ENCODE assay signal across 8 mouse cellular contexts in genomic region chr2:118899981-118900825, GRCm38 (mm10). TPM values are rescaled to one million over a fixed set of nuclear protein-coding genes. Genes with fewer than 3 reads are reported as not detected.
A peak's percentile ranks its signal among the peaks of the same experiment; 100 is the strongest.
DNase-seq lines count a peak whose midpoint lies in the region; ATAC-seq lines count a peak whose summit lies in the region.

TSS of gene Bahd1 (plus strand) at chr2:118900377.

- peaks cover 69% of the 10 kb centered on the region for H3K4me1 ChIP-seq in erythroblast, embryonic 14.5 days (ENCODE audit: control insufficient read depth)
- peaks cover 35% of the 10 kb centered on the region for H3K4me1 ChIP-seq in forebrain, embryonic 11.5 days (replicated peaks; ENCODE audit: control insufficient read depth, insufficient read depth, low read length)
- H3K4me1 ChIP-seq in hindbrain, embryonic 11.5 days (replicated peaks; ENCODE audit: control insufficient read depth, insufficient read depth, low read length): peaks cover 30% of the 10 kb centered on the region
- peaks cover 28% of the 10 kb centered on the region for H3K4me1 ChIP-seq in stomach, embryonic 16.5 days (ENCODE audit: control insufficient read depth, insufficient read depth, low read length)

- peak; percentile 76 for DNase-seq in adrenal gland, postnatal 10 days
- DNase-seq in forebrain, embryonic 11.5 days (ENCODE audit: low spot score): peak; percentile 73
- peak; percentile 64 for DNase-seq in hindbrain, embryonic 11.5 days (ENCODE audit: low spot score)
- peak in 1 of 2 experiments; percentile 31 for DNase-seq in left cerebral cortex, postnatal 14 days (ENCODE audit: low spot score in 2 of 2)

- peak within 1 kb of the TSS; percentile 99 for H3K4me2 ChIP-seq in forebrain, embryonic 11.5 days (ENCODE audit: low read depth, low read length, severe bottlenecking)
- H3K4me2 ChIP-seq in hindbrain, embryonic 11.5 days (replicated peaks; ENCODE audit: low read depth, low read length): peak within 1 kb of the TSS; percentile 99
- H3K4me2 ChIP-seq in stomach, embryonic 16.5 days (ENCODE audit: low read depth, low read length): peak within 1 kb of the TSS; percentile 100

- H3K9ac ChIP-seq in forebrain, embryonic 11.5 days (ENCODE audit: low read length): peak within 1 kb of the TSS; percentile 81
- H3K9ac ChIP-seq in hindbrain, embryonic 11.5 days (ENCODE audit: low read depth, low read length): peak within 1 kb of the TSS; percentile 83
- peak within 1 kb of the TSS; percentile 91 for H3K9ac ChIP-seq in stomach, embryonic 16.5 days (ENCODE audit: low read length)

- no peak within 1 kb of the TSS for H3K27ac ChIP-seq in forebrain, embryonic 11.5 days (ENCODE audit: low read depth, low read length)
- H3K27ac ChIP-seq in hindbrain, embryonic 11.5 days (ENCODE audit: low read depth, low read length): peak within 1 kb of the TSS; percentile 85; the same call in 1 of the 2 replicates
- H3K27ac ChIP-seq in stomach, embryonic 16.5 days (ENCODE audit: low read length): no peak within 1 kb of the TSS; the same call in 1 of the 2 replicates

- under 1% methylated on average over 32 of the region's 32 CpGs for WGBS in forebrain, embryonic 11.5 days
- WGBS in hindbrain, embryonic 11.5 days: under 1% methylated on average over 31 of the region's 32 CpGs
- WGBS in stomach, embryonic 16.5 days: 2% methylated on average over 32 of the region's 32 CpGs

- no peaks in the 10 kb centered on the region for H3K36me3 ChIP-seq in erythroblast, embryonic 14.5 days (ENCODE audit: control insufficient read depth)
- no peaks in the 10 kb centered on the region for H3K36me3 ChIP-seq in forebrain, embryonic 11.5 days (ENCODE audit: control insufficient read depth, insufficient read depth, low read length)
- H3K36me3 ChIP-seq in hindbrain, embryonic 11.5 days (ENCODE audit: control insufficient read depth, insufficient read depth, low read length): no peaks in the 10 kb centered on the region
- no peaks in the 10 kb centered on the region for H3K36me3 ChIP-seq in stomach, embryonic 16.5 days (ENCODE audit: control insufficient read depth, insufficient read depth, low read length)

- intact Hi-C loops in left cerebral cortex, postnatal 14 days (cut with DNase I): no loop called here

- ATAC-seq in erythroblast, adult 5-6 weeks (replicated peaks; ENCODE audit: low FRiP score, poor library complexity, severe bottlenecking): no peak
- no peak for ATAC-seq in forebrain, embryonic 11.5 days (replicated peaks; ENCODE audit: low FRiP score)
- peak; percentile 6; the same call in 1 of the 2 replicates for ATAC-seq in hindbrain, embryonic 11.5 days (ENCODE audit: low FRiP score)
- ATAC-seq in megakaryocyte progenitor cell, adult 5-6 weeks (replicated peaks; ENCODE audit: poor library complexity): peak; percentile 16; the same call in 1 of the 2 replicates
- ATAC-seq in stomach, embryonic 16.5 days (ENCODE audit: insufficient read depth, low FRiP score): no peak

- peaks cover 84% of the 10 kb centered on the region for H3K27me3 ChIP-seq in erythroblast, embryonic 14.5 days (ENCODE audit: control insufficient read depth)
- H3K27me3 ChIP-seq in forebrain, embryonic 11.5 days (ENCODE audit: control insufficient read depth, insufficient read depth, low read length): peaks cover 49% of the 10 kb centered on the region
- peaks cover 52% of the 10 kb centered on the region for H3K27me3 ChIP-seq in hindbrain, embryonic 11.5 days (ENCODE audit: control insufficient read depth, insufficient read depth, low read length)
- peaks cover 47% of the 10 kb centered on the region for H3K27me3 ChIP-seq in stomach, embryonic 16.5 days (ENCODE audit: control insufficient read depth, insufficient read depth, low read length)

- H3K4me3 ChIP-seq in erythroblast, embryonic 14.5 days (replicated peaks): peak within 1 kb of the TSS; percentile 94
- peak within 1 kb of the TSS; percentile 91 for H3K4me3 ChIP-seq in forebrain, embryonic 11.5 days (ENCODE audit: low read depth, low read length)
- H3K4me3 ChIP-seq in hindbrain, embryonic 11.5 days (ENCODE audit: low read depth, low read length): peak within 1 kb of the TSS; percentile 93
- H3K4me3 ChIP-seq in stomach, embryonic 16.5 days (replicated peaks; ENCODE audit: low read length): peak within 1 kb of the TSS; percentile 80

- H3K9me3 ChIP-seq in erythroblast, embryonic 14.5 days (ENCODE audit: control insufficient read depth, low read length): peaks cover 35% of the 10 kb centered on the region
- H3K9me3 ChIP-seq in forebrain, embryonic 11.5 days (ENCODE audit: control insufficient read depth, low read length): no peaks in the 10 kb centered on the region
- H3K9me3 ChIP-seq in hindbrain, embryonic 11.5 days (ENCODE audit: control insufficient read depth, low read length): no peaks in the 10 kb centered on the region
- no peaks in the 10 kb centered on the region for H3K9me3 ChIP-seq in stomach, embryonic 16.5 days (replicated peaks; ENCODE audit: control insufficient read depth, low read length)

RNA-seq across cellular contexts. Expression of gene Bahd1, which starts in this region (rescaled TPM):
- polyA plus RNA-seq in erythroblast, embryonic 14.5 days (2012): 4.0 and 5.7 TPM in 2 replicates
- total RNA-seq in erythroblast, adult 5-6 weeks (2015; ENCODE audit: low replicate concordance): 1.3 and 2.3 TPM in 2 replicates
- total RNA-seq in erythroblast, adult 5-6 weeks (2017; ENCODE audit: low replicate concordance): 3.2 and 4.3 TPM in 2 replicates
- 10 to 100 TPM; 30.1 to 37.9 TPM for total RNA-seq in adrenal gland, postnatal 10 days (2021)
- polyA plus RNA-seq in forebrain, embryonic 11.5 days (2014; fragmentation: Nextera tagmentation; extraction: Ambion mirVana): 1.3 TPM in 2 replicates
- polyA plus RNA-seq in hindbrain, embryonic 11.5 days (2014; fragmentation: Nextera tagmentation; extraction: Ambion mirVana): 2.1 TPM in 2 replicates
- 10 to 100 TPM; 35.8 to 37.5 TPM for total RNA-seq in left cerebral cortex, postnatal 14 days (2021)
- total RNA-seq in megakaryocyte progenitor cell, adult 5-6 weeks (2015): 6.0 and 6.5 TPM in 2 replicates
- total RNA-seq in megakaryocyte progenitor cell, adult 5-6 weeks (2017): 4.9 and 7.1 TPM in 2 replicates
- polyA plus RNA-seq in stomach, embryonic 16.5 days (2015; fragmentation: Nextera tagmentation; extraction: Ambion mirVana): 3.4 and 3.6 TPM in 2 replicates

Comparison
In these comparisons a context has a peak if more than half of its experiments do, and no peak if none do; other contexts are left out.
1. ATAC-seq: peak in hindbrain, embryonic 11.5 days (single experiment) and megakaryocyte progenitor cell, adult 5-6 weeks (single experiment); none in erythroblast, adult 5-6 weeks (single experiment), forebrain, embryonic 11.5 days (single experiment) and stomach, embryonic 16.5 days (single experiment).
2. Peak in every context shown above with its lines, with median percentiles within 50 percentile points of each other: H3K4me3 ChIP-seq, H3K4me2 ChIP-seq and H3K9ac ChIP-seq.